Mouse (Mus musculus): ENCODE measurements around the gene Gmds.

Gmds gene

DNA sequence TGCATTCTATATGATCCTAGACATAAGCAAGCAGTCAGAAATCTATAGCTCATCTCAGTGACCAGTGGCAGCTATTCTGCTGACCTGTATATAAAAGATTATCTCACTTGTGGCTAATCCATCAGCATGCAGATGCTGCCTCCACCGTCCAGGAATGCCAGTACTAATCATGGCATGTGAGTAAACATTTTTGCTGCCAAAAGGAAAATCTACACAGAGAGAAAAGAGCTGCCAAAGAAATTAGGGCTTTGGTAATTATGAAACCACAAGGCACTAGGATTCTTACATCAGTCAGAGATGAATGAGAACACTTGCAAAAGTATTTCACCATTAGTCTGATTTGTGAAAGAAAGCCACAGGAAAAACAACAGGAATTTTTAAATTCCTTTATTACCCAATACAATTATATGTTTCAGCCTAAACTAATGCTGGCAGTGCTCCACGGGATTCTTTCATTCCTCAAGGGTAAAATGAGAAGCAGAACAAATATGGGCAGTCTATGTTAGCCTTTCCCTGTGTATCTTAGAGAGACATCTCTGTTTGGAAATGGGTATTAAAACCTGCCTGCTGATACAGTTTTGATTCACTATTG, 71.3 kb downstream of the Gmds start:
- DNase-seq: peak; percentile 11

DNA sequence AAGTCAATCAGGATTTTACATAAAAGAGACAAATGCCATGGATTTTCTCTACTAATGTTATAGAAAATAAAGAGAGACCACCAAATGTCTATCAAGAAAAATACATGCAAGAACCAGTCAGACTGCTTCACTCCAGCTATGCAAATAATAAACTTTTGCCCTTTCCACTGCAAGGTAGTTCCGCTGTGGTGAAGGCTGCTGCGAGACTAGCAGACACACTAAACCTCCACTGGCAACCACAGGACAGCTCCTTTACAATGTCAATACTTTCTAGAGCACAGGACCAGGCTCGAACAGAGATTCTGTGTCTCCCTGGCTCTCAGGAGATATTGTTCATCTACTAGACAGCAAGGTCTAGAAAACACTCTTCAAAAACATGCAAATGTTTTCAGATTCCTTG, 71.8 kb downstream of the Gmds start:
- DNase-seq: peak; percentile 6

DNA sequence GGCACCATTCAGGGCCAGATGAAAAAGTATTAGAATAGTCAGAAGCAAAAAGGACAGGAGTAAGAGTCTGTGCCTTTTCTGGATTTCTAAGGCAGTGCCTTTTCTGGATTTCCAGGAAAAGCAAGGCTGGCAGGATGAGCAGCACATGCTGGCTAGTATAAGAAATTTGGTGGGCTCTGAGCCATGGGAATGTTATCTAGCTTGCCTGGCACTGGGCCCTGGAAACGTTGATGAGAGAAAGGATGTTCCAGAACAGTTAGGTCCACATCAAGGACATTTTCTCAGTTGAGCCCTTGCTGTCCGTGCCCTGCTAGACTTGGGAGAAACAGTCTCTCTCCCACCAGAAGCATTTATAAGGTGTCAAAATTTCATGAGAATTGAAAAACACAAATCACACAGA, 82.4 kb downstream of the Gmds start:
- DNase-seq: peak; percentile 44

DNA sequence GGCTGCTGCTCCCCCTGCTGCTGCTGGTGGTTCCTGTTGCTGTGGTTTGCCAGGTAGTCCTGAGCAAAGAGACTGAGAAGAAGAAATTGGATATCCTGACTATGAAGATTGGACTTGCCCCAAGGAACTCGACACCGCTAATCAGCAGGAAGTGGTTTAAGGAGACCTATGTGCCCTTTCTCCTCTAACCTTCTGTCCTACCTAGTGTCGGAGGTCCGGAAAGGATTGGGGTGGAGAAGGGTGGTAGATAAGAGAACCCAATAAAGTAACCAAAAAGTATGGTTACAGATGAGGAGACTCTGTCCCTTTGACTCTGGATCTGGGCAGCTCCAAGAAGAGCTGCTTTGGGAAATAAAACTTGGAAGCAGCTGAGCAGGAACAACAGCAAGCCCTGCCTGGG, 86.3 kb downstream of the Gmds start:
- DNase-seq: no peak

DNA sequence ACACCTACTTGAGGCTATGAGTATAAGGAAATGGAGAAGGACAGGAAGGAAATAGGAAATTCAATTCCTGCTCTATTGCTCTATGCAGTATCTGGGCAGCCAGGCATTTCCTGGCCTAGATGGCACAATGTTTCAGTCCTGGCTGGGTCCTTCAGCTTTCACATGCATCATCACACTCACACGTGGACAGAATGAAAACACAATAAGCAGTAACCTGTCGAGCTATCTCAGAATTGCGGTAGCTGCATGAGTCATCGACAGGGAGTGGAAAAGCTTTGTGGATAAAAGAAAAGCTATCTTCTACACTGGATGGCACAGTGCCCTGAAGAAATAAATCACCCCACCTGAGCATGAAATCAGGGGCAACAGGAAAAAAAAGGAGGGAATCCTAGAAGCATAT, 96.3 kb downstream of the Gmds start:
- no peak for DNase-seq

DNA sequence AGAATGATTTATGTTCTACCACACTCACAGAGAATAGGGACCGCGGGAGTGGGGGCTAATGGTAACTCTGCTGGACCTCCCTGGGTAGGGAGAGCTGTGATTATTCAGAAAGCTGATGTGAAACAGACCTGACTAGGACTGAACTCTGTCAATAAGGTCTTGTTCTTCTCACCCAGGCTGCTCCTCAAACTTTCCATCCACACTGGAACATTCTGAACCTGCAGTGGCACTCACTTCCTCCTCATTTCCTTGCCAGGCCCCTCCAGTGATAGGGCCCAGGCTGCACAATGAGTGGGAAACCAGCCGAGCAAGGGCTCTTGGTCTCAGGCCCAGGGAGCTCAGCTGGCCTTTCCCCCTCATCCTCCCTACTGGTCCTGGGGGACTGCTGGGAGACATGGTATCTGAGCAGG, 102.3 kb downstream of the Gmds start:
- DNase-seq: peak; percentile 60

DNA sequence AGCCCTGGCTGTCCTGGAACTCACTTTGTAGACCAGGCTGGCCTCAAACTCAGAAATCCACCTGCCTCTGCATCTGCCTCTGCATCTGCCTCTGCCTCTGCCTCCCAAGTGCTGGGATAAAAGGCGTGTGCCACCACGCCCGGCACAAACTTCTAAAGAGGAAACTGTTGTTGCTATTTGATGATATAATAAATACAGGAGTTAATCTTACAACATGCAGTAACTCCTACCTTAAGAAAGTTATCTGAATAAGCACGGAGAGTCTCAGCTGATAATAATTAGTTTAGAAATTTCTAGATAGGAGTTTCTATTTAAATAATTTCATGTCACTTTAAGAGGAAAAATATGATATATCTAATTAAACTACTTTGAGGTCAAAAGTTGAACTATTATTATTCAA, 103.5 kb downstream of the Gmds start:
- no peak for DNase-seq

DNA sequence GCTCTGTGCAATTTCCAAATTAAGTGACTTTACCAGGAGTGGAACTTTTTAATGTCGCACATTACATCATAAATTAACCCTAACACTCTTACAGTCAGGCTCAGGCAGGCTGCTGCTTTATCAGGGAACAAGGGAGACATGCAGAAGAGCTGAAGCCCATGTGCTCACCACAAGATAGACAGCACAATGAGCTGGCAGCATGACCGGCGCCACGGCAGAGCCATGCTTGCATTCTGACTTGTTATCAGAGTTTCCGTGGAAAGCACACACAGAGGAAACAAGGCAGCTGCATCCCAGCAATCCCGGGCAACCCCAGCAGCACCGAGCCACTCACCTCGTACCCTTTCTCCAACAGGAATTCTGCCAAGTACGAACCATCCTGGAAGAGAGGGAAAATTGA, 104.5 kb downstream of the Gmds start:
- peak; percentile 37 for DNase-seq

DNA sequence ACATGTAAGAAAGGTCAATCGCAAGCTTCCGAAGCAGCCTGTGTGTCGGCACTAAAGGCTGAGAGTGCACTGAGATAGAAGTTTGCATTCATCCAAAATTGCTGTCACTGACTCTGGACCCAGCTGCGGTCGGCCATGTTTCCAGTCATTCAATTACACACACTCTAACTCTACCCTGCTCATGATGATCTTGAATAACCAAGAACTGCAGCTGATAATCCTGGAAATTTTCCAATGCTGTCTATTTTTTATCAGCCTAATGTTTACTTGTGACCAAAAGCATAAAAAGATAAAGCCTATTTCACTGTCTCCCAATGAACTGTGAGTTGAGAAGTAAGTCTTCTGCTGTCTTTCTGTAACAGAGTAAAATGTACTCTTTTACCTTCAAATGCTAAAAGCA, 106.1 kb downstream of the Gmds start:
- no peak for DNase-seq

DNA sequence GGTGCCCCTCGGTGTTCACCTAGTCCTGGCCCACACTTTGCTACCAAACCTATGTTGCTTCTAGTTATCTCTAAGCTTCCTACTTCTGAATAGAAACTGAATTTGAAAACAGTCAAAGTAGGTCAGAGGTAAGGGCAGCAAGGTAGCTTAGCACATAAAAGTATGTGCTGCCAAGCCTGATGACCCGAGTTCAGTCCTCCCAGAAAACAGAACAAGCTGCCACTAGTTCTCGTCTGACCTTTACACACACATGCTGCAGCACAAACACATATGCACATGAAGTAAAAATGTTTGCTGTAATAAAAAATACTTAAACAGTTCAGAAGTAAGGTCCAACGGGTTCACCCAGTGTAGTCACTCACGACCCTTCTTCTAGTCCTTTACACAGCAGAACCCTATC, 106.6 kb downstream of the Gmds start:
- no peak for DNase-seq

DNA sequence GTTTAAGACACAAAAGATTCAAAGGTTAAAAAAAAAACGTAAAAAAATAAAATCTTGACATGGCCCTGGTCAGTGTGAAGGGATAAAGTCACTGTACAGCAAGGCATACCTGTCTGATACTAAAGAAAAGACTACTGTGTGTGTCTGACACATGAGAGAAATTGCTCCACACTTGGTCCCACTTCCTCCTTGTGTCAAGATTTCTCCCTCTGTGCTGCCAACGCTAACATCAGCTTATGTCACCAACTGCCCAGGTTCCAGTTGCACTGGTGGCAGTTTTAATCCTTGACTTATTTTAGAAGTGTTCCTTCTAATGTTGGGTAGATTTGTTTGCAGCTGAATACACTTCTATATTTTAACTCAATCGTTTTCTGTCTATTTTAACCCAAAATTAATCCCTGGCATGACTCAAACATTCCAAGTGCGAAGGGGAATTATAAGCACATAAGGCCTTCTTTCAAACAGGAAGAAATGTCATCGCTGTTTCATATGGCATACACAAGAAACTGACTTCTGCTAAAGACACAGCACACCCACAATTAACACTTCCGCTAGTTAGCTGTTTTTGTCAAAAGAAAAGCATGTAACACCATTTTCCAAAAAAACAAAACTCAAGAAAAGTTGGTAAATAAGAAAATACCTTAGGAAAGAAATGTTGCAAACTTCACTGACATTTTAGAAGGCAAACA, 110.5 kb downstream of the Gmds start:
- no peak for DNase-seq

DNA sequence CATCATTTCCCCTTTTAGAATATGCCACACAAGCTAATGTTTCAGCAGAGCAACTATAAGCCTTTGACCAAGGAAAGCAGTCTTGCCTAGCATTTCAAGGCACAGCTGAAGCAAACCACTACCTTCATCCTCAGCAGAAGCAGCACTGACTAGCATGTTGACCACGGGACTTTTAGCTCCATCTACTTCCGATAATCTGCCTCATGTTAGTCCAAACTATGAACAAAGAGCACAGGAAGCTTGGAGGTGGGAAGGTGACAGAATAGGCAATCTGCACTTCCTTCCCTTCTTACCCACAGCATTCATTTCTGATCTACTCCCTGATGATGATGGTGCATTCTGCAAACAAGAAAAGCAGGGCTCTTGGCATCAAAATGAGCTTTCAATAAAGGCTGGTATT, 120.9 kb downstream of the Gmds start:
- DNase-seq: no peak

DNA sequence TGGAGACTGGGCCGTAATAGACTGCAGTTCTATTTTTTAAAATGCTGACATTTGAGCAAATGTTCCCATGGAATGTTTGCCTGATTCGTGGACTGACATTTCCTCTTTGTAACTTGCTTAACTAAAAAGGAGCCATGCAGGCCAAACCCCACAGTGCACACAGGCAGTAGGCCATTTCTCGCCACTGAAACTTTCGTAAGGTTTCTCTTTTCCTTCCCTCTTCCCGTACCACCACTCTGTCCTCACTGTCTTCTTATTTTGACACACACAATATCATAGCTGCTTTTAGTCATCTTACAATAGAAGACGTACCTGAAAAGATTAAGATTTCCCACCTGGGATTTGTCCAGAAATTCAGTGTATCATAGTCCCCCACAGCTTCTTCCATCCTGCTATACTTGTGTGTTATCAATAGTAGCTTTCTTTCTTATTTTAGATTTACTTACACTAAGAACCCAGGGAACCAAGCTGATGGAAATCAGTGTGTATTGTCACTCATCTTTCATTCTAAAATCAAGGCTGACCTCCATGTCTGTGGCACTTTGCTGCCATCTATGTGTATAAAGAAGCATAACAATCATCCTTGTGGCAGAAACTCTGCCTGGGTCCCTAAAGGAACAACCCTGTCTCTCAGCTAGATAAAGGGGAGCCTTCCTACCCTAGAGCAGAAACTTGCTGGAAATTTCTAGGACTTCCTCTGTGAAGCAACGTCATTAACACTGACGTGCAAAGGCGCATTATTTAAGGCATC, 124.7 kb downstream of the Gmds start:
- DNase-seq: peak; percentile 64

DNA sequence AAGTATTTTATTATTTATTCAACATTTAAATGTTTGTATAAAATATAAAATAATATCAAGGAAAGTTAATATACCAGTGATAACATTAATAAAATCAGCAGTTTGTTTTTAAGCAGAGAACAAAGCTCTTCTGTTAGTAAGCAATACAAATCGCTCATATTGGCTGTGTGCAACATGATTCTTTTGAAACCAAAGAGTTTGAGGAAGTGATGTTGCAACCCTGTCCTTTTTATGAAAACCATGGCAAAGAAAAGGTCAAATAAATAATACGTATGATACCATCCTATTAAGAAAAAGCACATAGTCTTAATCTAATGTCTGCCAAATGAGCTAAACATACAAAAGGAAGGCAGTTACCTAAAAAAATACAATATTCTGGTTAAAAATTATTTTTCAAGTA, 126.4 kb downstream of the Gmds start:
- DNase-seq: no peak

DNA sequence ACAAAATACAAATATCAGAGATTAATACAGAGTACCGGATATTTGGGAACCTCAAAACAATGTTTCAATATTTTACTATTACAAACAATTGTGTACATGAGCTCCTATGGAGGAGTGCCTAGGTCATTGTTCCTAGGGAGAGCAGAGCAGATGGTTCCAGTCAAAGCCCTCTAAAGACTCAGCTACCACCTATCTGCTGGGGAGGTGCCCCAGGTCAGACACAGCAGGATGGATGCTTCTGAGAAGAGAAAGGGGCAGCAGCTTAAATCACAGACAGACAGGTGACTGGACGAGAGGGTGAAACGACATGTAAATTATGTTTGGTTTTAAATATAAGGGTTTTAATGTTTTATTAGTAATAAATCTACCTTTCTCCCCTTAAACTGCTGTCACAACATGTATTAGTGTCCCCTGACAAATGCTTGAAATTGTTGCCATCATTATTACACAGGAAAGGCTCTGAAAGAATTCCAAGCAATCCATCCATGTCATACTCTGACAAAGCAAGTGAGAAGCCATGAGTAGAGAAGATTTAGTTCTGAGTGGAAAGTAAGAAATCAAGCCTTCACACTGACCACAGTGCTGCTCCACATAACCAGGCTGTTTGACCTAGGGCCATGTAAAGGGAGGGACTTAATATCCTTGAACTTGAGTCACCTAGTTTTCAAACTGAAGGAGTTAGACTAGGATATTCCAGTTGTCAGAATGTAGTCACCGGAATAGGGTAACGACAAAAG, 131.2 kb downstream of the Gmds start:
- DNase-seq: no peak

DNA sequence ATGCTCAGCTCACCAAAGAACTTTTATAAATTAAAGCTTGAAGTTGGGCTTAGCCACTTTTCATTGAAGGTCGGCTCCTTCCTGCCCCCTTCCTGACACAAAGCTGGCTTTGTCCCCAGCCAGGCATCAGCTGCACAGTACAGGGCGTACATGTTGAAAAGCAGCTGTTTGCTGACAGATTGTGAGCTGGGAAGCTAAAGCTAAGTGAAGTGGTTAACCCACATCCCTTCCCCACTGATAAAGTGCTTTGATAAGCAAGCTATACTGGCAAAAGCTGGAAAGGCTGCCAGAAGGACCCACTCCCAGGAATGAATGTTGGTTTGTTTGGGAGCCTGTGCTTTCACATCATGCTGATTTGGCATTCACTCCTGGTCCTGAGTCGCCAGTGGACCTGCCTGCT, 158.6 kb downstream of the Gmds start:
- peak; percentile 5 for DNase-seq

DNA sequence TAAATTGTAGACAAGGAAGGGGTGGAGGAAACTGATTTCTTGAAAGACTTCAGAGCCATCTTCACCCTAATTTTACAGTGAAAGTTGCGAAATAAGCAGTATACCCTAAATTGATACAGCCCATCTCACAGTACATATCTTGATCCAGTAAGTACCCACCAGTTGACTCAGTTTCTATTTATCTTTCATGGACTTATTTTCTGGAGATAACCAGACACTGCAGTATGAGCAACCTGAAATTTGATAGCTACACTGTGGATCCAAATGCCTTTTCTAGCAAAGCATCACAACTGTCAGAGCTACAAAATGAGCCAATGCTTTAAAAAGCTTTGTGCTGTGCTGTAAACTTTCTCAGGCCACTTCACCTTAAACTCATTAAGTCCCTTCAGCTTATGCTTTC, 159.9 kb downstream of the Gmds start:
- no peak for DNase-seq

DNA sequence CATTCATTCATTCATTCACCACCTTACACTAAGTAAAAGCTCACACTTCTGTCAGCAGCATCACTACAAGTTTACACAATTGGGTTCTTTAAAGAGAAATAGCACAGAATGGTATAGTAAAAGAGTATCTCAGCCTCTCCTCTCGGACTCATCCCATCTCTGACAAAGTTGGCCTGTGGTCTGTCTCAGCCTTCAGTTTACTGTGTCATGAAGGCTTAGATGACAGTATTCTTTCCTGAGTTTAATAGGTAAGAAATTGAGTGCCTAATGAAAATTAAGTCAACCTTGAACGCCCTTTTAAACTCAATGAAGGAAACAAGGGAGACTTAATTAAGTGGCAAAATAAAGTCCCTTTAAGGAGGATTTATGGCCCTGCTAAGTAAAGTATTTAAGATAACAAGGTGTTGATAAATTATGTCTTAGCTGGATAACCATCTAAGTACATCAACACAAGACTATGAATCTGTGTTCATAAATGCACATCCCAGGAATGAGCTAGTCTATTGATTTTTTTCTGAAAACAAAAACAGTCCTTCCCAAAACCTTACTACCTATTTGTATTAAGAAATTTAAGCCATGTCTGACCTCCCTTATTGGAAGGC, 160.6 kb downstream of the Gmds start:
- no peak for DNase-seq

DNA sequence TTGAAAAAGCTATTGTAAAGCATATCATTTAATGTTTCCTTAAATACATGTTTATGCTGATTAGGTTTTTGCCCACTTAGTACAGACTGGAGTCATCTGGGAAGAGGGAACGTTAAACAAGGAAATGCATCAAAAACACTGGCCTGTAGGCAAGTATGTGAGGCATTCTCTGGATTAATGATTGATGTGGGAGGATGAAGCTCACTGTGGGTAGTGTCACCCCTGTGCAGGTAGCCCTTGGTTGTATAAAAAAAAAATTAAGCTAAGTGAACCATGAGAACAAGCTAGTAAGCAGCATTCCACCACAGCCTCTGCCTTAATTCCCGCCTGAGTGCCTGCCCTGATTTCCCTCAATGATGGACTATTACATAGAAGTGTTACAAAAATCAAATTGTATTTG, 163.5 kb downstream of the Gmds start:
- no peak for DNase-seq

DNA sequence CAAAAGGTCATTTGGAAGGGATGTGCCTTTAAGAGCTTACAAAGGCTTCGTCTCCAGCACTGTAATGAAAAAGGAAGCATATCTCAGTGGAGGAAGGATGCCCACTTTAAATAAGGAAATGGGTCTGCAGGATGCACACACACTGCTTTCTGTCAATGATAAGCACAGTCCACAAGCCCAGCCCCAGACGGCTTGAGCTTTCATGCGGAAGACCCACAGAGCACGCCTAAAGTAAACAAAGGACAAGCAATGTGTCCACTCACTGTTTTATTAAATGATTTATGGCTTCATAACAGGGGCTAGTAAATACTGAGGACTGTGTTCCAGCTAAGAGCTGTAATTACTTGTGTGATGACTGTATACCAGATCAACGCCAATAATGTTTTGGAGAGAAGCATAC, 169.4 kb downstream of the Gmds start:
- DNase-seq: peak; percentile 76

DNA sequence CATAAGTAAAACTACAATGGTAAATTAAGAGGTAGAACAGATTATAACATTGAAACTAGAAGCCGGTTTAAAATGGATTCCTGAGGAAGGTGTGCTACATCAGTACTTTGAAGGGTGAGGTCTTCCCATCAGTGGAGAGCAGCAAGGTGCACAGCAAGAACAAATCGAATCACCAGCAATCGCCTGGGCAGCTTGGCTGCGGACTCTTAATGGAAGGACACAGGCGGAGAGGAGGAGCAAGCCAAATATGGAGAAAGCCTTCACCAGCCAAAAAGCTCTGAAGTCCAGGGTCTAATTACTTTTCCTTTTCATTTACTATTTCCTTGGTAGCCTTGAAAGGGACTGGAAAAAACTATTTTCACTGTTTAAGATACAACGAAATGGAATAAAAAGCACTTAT, 170.7 kb downstream of the Gmds start:
- no peak for DNase-seq

DNA sequence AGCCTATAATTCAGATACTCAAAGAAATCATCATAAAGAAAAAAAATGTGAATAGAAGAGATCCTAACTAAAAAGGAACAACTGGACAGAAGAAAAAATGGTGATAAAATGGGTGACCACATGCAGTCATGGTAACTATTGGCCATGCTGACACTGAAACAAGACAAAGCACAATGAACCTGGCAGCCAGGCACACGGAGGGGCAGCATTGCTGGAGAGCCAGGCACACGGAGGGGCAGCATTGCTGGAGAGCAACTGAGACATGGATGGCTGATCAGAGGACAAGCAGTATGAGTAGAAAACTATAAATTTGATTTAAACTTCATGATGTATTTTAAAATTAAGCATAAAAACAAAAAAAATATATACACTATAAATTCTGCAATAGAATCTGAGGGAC, 173.0 kb downstream of the Gmds start:
- no peak for DNase-seq

DNA sequence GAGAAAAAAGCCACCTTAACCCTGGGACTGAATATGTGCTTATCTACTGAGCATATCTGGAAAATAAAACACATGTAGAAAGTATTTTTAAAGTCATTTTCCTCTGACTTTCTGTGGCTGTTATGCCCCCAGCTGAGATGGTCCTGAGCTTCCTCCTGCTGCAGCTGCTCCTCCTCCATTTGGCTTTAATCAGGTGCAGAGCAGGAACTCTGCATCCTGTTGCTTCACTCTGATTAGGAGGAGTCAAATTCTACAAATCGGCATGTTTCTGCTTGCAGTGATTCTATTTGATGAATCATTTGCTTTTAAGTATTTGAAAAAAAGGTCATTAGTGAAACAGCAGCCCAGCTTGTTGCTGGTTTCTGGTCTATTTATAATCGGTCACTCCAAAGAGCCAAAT, 177.0 kb downstream of the Gmds start:
- no peak for DNase-seq

Measured in lung, postnatal 36 days (tissue).